Mouse (Mus musculus): ENCODE data around the gene Oxct1. TPM values are rescaled to one million over a fixed set of nuclear protein-coding genes. Genes with fewer than 3 reads are reported as not detected.

Oxct1 gene
- polyA plus RNA-seq, 1 experiment from 2014 or later: 16.2 TPM

- Histone ChIP-seq H3K4me2 (ENCODE audit: low read depth, low read length) (peak overlapping the region; percentile 97), H3K4me1 (ENCODE audit: insufficient read depth) (peaks cover 3% of the 10 kb centered on the region), H3K27me3 (ENCODE audit: insufficient read depth, low read length) (no peaks in the 10 kb centered on the region), H3K4me3 (ENCODE audit: low read depth, low read length) (peak overlapping the region; percentile 78), H3K27ac (ENCODE audit: low read depth) (peak overlapping the region; percentile 76), H3K9me3 (ENCODE audit: low read length) (no peaks in the 10 kb centered on the region), H3K9ac (replicated peaks) (peak overlapping the region; percentile 68), H3K36me3 (replicated peaks; ENCODE audit: insufficient read depth, low read length) (no peaks in the 10 kb centered on the region)
- ATAC-seq (peak; percentile 70), DNase-seq (peak; percentile 76)
- TF ChIP-seq EP300 (IDR thresholded peaks at IDR 0.05; ENCODE audit: low read depth): no peak; the same call in 1 of the 2 replicates
- no peak for TF ChIP-seq CTCF (IDR thresholded peaks at IDR 0.05; ENCODE audit: low read depth)
- 0% methylated on average over 59 of the region's 65 CpGs for WGBS (ENCODE audit: insufficient replicate concordance)
Measured at GRCm38 (mm10) chr15:4026831-4027584, 825 bp downstream of the Oxct1 start.

- Histone ChIP-seq H3K9me3 (ENCODE audit: low read length) (no peaks in the 10 kb centered on the region), H3K36me3 (replicated peaks; ENCODE audit: insufficient read depth, low read length) (no peaks in the 10 kb centered on the region), H3K4me1 (ENCODE audit: insufficient read depth) (peaks cover 3% of the 10 kb centered on the region), H3K4me3 (ENCODE audit: low read depth, low read length) (peak overlapping the region; percentile 78), H3K27me3 (ENCODE audit: insufficient read depth, low read length) (no peaks in the 10 kb centered on the region), H3K4me2 (ENCODE audit: low read depth, low read length) (peak overlapping the region; percentile 97), H3K9ac (replicated peaks) (peak overlapping the region; percentile 68), H3K27ac (ENCODE audit: low read depth) (no peak overlapping the region)
- DNase-seq: no peak
- 21% methylated on average over 6 of the region's 6 CpGs for WGBS (ENCODE audit: insufficient replicate concordance)
- no peak for ATAC-seq
- TF ChIP-seq EP300 (IDR thresholded peaks at IDR 0.05; ENCODE audit: low read depth): no peak
- TF ChIP-seq CTCF (IDR thresholded peaks at IDR 0.05; ENCODE audit: low read depth): no peak
Measured at GRCm38 (mm10) chr15:4027671-4028410, 1.7 kb downstream of the Oxct1 start.

- TF ChIP-seq EP300 (IDR thresholded peaks at IDR 0.05; ENCODE audit: low read depth) (no peak), CTCF (IDR thresholded peaks at IDR 0.05; ENCODE audit: low read depth) (no peak)
- H3K4me2 ChIP-seq (ENCODE audit: low read depth, low read length): no peak overlapping the region
- H3K27ac ChIP-seq (ENCODE audit: low read depth): no peak overlapping the region
- no peak overlapping the region for H3K9ac ChIP-seq (replicated peaks)
- H3K4me1 ChIP-seq (ENCODE audit: insufficient read depth): peaks cover 3% of the 10 kb centered on the region
- H3K27me3 ChIP-seq (ENCODE audit: insufficient read depth, low read length): no peaks in the 10 kb centered on the region
- no peak for ATAC-seq
- WGBS (ENCODE audit: insufficient replicate concordance): 85% methylated on average over 6 of the region's 6 CpGs
- no peak for DNase-seq
- no peaks in the 10 kb centered on the region for H3K9me3 ChIP-seq (ENCODE audit: low read length)
- no peak overlapping the region for H3K4me3 ChIP-seq (ENCODE audit: low read depth, low read length)
- no peaks in the 10 kb centered on the region for H3K36me3 ChIP-seq (replicated peaks; ENCODE audit: insufficient read depth, low read length)
Measured at GRCm38 (mm10) chr15:4028411-4028700, 2.2 kb downstream of the Oxct1 start.

- DNase-seq (no peak), ATAC-seq (no peak)
- Histone ChIP-seq H3K9ac (replicated peaks) (no peak overlapping the region), H3K27ac (ENCODE audit: low read depth) (no peak overlapping the region), H3K27me3 (ENCODE audit: insufficient read depth, low read length) (no peaks in the 10 kb centered on the region), H3K36me3 (replicated peaks; ENCODE audit: insufficient read depth, low read length) (no peaks in the 10 kb centered on the region), H3K4me1 (ENCODE audit: insufficient read depth) (peaks cover 3% of the 10 kb centered on the region), H3K4me3 (ENCODE audit: low read depth, low read length) (no peak overlapping the region), H3K4me2 (ENCODE audit: low read depth, low read length) (no peak overlapping the region), H3K9me3 (ENCODE audit: low read length) (no peaks in the 10 kb centered on the region)
- TF ChIP-seq EP300 (IDR thresholded peaks at IDR 0.05; ENCODE audit: low read depth) (no peak), CTCF (IDR thresholded peaks at IDR 0.05; ENCODE audit: low read depth) (no peak)
Measured at GRCm38 (mm10) chr15:4028960-4029359, 2.8 kb downstream of the Oxct1 start.

- no peak overlapping the region for H3K4me3 ChIP-seq (ENCODE audit: low read depth, low read length)
- WGBS (ENCODE audit: insufficient replicate concordance): 67% methylated on average over 3 of the region's 3 CpGs
- no peak overlapping the region for H3K9ac ChIP-seq (replicated peaks)
- no peaks in the 10 kb centered on the region for H3K4me1 ChIP-seq (ENCODE audit: insufficient read depth)
- no peaks in the 10 kb centered on the region for H3K9me3 ChIP-seq (ENCODE audit: low read length)
- ATAC-seq (no peak), DNase-seq (no peak)
- no peak for TF ChIP-seq EP300 (IDR thresholded peaks at IDR 0.05; ENCODE audit: low read depth)
- no peak for TF ChIP-seq CTCF (IDR thresholded peaks at IDR 0.05; ENCODE audit: low read depth)
- H3K36me3 ChIP-seq (replicated peaks; ENCODE audit: insufficient read depth, low read length): no peaks in the 10 kb centered on the region
- H3K4me2 ChIP-seq (ENCODE audit: low read depth, low read length): no peak overlapping the region
- H3K27ac ChIP-seq (ENCODE audit: low read depth): no peak overlapping the region
- H3K27me3 ChIP-seq (ENCODE audit: insufficient read depth, low read length): no peaks in the 10 kb centered on the region
Measured at GRCm38 (mm10) chr15:4033168-4034004, 7.2 kb downstream of the Oxct1 start.

- no peak overlapping the region for H3K9ac ChIP-seq (replicated peaks)
- TF ChIP-seq EP300 (IDR thresholded peaks at IDR 0.05; ENCODE audit: low read depth) (no peak), CTCF (IDR thresholded peaks at IDR 0.05; ENCODE audit: low read depth) (no peak)
- no peaks in the 10 kb centered on the region for H3K9me3 ChIP-seq (ENCODE audit: low read length)
- ATAC-seq (no peak), DNase-seq (no peak)
- H3K4me1 ChIP-seq (ENCODE audit: insufficient read depth): no peaks in the 10 kb centered on the region
- H3K27ac ChIP-seq (ENCODE audit: low read depth): no peak overlapping the region
- H3K4me2 ChIP-seq (ENCODE audit: low read depth, low read length): no peak overlapping the region
- 51% methylated on average over 3 of the region's 3 CpGs for WGBS (ENCODE audit: insufficient replicate concordance)
- 0 out of 2 replicates have a peak, but pooled peaks cover 4% of the 10 kb centered on the region for H3K36me3 ChIP-seq (replicated peaks; ENCODE audit: insufficient read depth, low read length)
- H3K27me3 ChIP-seq (ENCODE audit: insufficient read depth, low read length): no peaks in the 10 kb centered on the region
- no peak overlapping the region for H3K4me3 ChIP-seq (ENCODE audit: low read depth, low read length)
Measured at GRCm38 (mm10) chr15:4042423-4042822, 16.2 kb downstream of the Oxct1 start.
